Mouse (Mus musculus): ENCODE measurements at regions not wholly inside any gene's neighbourhood (a gene's known extent, or its start where the extent isn't known, plus 50 kb on each side); places are given as distances from the start of the nearest gene placed in this dataset.

DNA sequence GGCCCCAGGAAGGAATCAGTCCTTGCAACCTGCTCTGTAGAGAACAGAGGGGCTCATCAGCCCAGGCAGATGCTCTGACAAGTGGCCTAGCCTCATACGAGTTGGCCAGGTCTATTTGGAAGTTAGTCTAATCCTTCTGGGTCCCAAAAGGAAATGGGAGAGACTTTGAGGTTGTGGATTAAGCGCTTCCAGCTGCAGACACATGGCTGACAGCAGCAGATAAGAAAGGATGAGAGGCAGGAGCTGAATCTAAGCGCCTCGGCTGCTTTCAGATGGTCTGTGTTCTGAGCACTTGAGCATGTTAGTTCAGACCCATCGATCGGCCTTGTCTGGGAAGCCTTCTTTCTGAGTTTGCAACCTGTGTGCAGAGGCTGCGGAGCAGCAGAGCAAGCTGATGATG lies 438.0 kb upstream of the Gm6657 start:
- Histone ChIP-seq H3K9me3 (replicated peaks; ENCODE audit: control insufficient read depth, low read length, poor library complexity, severe bottlenecking) (no peaks in the 10 kb centered on the region), H3K4me2 (ENCODE audit: low read length) (no peak overlapping the region), H3K27me3 (ENCODE audit: control insufficient read depth, insufficient read depth, low read depth, low read length) (no peaks in the 10 kb centered on the region), H3K4me3 (ENCODE audit: low read depth, low read length) (no peak overlapping the region), H3K36me3 (ENCODE audit: control insufficient read depth, insufficient read depth, low read length) (no peaks in the 10 kb centered on the region), H3K4me1 (ENCODE audit: control insufficient read depth, insufficient read depth, low read length) (no peaks in the 10 kb centered on the region), H3K9ac (ENCODE audit: low read depth, low read length) (no peak overlapping the region), H3K27ac (ENCODE audit: low read length) (no peak overlapping the region)
- 57% methylated on average over 7 of the region's 7 CpGs for WGBS
- ATAC-seq, result peak; percentile 36; the same call in 1 of the 2 replicates

DNA sequence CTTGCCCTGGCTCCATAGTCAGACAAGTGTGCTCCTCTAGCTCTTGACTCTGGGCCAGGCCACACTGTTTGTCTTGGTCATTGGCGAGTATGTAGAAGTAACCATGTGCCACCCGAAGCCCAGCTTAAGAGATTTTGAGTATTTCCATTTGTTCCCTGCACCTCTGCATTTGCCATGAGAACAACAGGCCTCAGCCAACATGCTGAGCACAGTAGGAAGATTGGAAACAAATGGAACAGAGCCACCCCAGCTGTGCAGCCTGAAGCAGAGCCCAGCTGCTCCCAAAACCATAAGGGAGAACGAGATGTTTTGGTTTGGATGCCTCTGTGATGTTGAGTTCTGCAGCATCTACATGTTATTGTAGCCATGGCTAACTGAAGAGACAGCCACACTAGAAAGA lies 433.1 kb upstream of the Gm6657 start:
- no peak overlapping the region for H3K4me2 ChIP-seq (ENCODE audit: low read length)
- no peak for ATAC-seq
- 74% methylated on average over 3 of the region's 3 CpGs for WGBS
- no peak overlapping the region for H3K4me3 ChIP-seq (ENCODE audit: low read depth, low read length)
- H3K36me3 ChIP-seq (ENCODE audit: control insufficient read depth, insufficient read depth, low read length), result no peaks in the 10 kb centered on the region
- no peak overlapping the region for H3K9ac ChIP-seq (ENCODE audit: low read depth, low read length)
- no peaks in the 10 kb centered on the region for H3K9me3 ChIP-seq (replicated peaks; ENCODE audit: control insufficient read depth, low read length, poor library complexity, severe bottlenecking)
- no peak overlapping the region for H3K27ac ChIP-seq (ENCODE audit: low read length)
- H3K27me3 ChIP-seq (ENCODE audit: control insufficient read depth, insufficient read depth, low read depth, low read length), result no peaks in the 10 kb centered on the region
- peaks cover 6% of the 10 kb centered on the region; the same call in 1 of the 2 replicates for H3K4me1 ChIP-seq (ENCODE audit: control insufficient read depth, insufficient read depth, low read length)

DNA sequence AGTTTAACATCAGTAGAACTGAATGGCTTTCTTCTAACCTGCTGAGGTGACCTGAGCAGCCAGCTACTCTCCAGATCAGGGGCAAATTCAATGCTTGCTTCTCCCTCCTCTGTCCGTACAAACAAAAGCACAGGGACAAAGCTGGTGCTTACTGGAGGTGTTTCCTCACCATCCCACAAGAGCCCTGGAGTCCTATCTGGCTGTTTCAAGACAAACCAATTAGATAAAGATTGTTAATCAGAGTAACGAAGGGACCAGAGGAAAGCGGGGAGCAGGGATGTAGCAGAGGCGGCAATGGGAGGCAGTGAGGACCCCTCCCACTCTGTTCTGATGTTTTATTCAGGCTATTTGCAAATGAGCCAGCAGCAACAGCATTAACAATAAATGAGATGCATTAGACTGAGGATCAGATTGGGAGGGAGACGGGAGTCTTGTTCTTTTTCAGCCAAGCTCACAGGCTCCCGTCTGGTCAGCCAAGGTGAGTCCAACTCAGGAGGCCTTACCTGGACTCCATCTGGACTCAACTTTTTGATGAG lies 418.0 kb upstream of the Gm6657 start:
- Histone ChIP-seq H3K27ac (ENCODE audit: low read length) (no peak overlapping the region), H3K4me1 (ENCODE audit: control insufficient read depth, insufficient read depth, low read length) (peaks cover 19% of the 10 kb centered on the region), H3K9ac (ENCODE audit: low read depth, low read length) (no peak overlapping the region), H3K27me3 (ENCODE audit: control insufficient read depth, insufficient read depth, low read depth, low read length) (no peaks in the 10 kb centered on the region), H3K4me2 (ENCODE audit: low read length) (no peak overlapping the region), H3K36me3 (ENCODE audit: control insufficient read depth, insufficient read depth, low read length) (no peaks in the 10 kb centered on the region), H3K4me3 (ENCODE audit: low read depth, low read length) (no peak overlapping the region), H3K9me3 (replicated peaks; ENCODE audit: control insufficient read depth, low read length, poor library complexity, severe bottlenecking) (no peaks in the 10 kb centered on the region)
- ATAC-seq, result 0 out of 2 replicates have a peak, but pooled peaks have one; percentile 48
- WGBS, result 49% methylated on average over 6 of the region's 6 CpGs

DNA sequence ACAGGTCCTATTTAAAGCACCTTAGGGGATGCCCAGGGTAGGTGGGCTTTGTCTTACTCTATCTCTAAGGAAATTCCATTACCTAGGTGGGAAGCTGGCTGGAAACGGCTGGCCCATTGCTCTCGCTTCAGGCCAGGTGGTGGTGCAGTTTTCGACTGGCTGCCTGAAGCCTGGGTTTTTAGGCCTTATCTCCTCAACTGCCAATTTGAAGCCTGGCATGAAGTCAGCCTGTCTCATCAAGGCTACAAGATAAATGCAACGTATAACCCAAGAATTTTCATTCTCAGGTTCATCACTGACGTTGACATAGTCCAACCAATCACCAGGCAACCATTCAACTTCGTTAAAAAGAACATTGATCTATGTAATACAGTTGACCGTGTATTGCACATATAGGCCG lies 417.3 kb upstream of the Gm6657 start:
- no peak overlapping the region for H3K27ac ChIP-seq (ENCODE audit: low read length)
- H3K27me3 ChIP-seq (ENCODE audit: control insufficient read depth, insufficient read depth, low read depth, low read length), result no peaks in the 10 kb centered on the region
- no peak for ATAC-seq
- WGBS, result 84% methylated on average over 8 of the region's 8 CpGs
- H3K9me3 ChIP-seq (replicated peaks; ENCODE audit: control insufficient read depth, low read length, poor library complexity, severe bottlenecking), result no peaks in the 10 kb centered on the region
- no peaks in the 10 kb centered on the region for H3K36me3 ChIP-seq (ENCODE audit: control insufficient read depth, insufficient read depth, low read length)
- no peak overlapping the region for H3K4me3 ChIP-seq (ENCODE audit: low read depth, low read length)
- no peak overlapping the region for H3K4me2 ChIP-seq (ENCODE audit: low read length)
- H3K4me1 ChIP-seq (ENCODE audit: control insufficient read depth, insufficient read depth, low read length), result peaks cover 22% of the 10 kb centered on the region
- no peak overlapping the region for H3K9ac ChIP-seq (ENCODE audit: low read depth, low read length)

DNA sequence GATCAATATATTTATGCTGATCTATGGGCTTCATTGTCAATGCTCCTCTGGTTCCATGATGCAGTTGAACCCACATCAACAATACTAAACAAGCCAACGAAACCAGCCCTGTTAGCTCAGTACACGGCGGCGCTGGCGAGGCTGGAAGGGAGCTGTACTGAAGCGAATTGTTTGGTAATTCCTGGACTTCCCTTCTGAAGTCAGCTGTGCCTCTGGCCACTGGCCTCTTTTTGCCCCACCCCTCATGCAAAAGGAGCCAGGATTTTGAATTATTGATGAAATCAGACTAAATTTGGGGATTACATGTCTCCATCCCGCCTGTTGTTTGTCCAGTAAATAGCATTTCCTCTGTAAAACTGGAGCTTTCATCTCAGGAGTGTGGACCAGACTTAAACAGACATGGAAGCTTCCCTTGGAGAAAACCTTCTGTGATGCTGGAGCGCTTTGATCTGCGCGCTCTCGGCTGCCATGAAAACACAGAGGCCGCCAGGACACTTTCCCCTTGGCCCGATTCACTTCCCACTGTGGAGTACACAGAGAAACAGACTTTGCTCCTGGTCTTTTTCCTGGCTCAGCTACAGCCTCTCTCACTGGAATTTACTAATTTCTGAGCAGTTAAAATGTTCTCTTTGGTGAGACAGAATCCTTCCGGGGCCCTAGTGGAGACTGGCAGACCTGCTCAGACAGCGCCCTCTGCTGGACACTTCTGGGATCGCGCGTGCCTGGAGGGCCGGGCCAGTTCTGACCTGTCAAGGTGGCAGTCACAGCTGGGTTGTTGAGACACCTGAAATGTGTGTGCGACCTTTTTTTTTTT lies 412.9 kb upstream of the Gm6657 start:
- peaks cover 29% of the 10 kb centered on the region for H3K4me1 ChIP-seq (ENCODE audit: control insufficient read depth, insufficient read depth, low read length)
- H3K27ac ChIP-seq (ENCODE audit: low read length), result peak overlapping the region; percentile 73
- no peaks in the 10 kb centered on the region for H3K36me3 ChIP-seq (ENCODE audit: control insufficient read depth, insufficient read depth, low read length)
- 26% methylated on average over 20 of the region's 20 CpGs for WGBS
- ATAC-seq, result peak; percentile 67
- H3K4me2 ChIP-seq (ENCODE audit: low read length), result peak overlapping the region; percentile 37
- H3K9me3 ChIP-seq (replicated peaks; ENCODE audit: control insufficient read depth, low read length, poor library complexity, severe bottlenecking), result no peaks in the 10 kb centered on the region
- H3K9ac ChIP-seq (ENCODE audit: low read depth, low read length), result no peak overlapping the region
- peak overlapping the region; percentile 9; the same call in 1 of the 2 replicates for H3K4me3 ChIP-seq (ENCODE audit: low read depth, low read length)
- H3K27me3 ChIP-seq (ENCODE audit: control insufficient read depth, insufficient read depth, low read depth, low read length), result no peaks in the 10 kb centered on the region

DNA sequence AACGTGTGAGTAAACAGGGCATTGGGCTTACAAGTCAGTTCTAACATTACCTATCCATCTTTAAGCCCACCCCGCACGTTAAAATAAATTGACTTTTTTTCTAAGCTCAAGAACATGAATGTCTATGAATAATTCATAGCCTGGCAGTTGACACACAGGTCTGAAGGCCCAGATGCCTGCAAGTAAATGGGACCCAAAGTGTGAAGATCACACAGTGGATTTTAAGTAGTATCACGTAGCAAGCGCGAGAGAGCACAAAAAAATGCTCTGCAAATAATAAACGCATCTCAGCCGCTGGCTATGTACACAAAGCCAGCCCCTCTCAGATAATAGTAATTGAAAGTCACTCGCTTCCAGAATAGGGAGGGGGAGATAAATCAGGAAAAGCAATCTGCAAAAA lies 410.1 kb upstream of the Gm6657 start:
- H3K27me3 ChIP-seq (ENCODE audit: control insufficient read depth, insufficient read depth, low read depth, low read length), result no peaks in the 10 kb centered on the region
- no peak overlapping the region for H3K27ac ChIP-seq (ENCODE audit: low read length)
- WGBS, result 29% methylated on average over 9 of the region's 9 CpGs
- H3K9me3 ChIP-seq (replicated peaks; ENCODE audit: control insufficient read depth, low read length, poor library complexity, severe bottlenecking), result no peaks in the 10 kb centered on the region
- peaks cover 16% of the 10 kb centered on the region for H3K4me1 ChIP-seq (ENCODE audit: control insufficient read depth, insufficient read depth, low read length)
- no peak overlapping the region for H3K4me3 ChIP-seq (ENCODE audit: low read depth, low read length)
- no peaks in the 10 kb centered on the region for H3K36me3 ChIP-seq (ENCODE audit: control insufficient read depth, insufficient read depth, low read length)
- H3K9ac ChIP-seq (ENCODE audit: low read depth, low read length), result no peak overlapping the region
- ATAC-seq, result no peak
- no peak overlapping the region for H3K4me2 ChIP-seq (ENCODE audit: low read length)

DNA sequence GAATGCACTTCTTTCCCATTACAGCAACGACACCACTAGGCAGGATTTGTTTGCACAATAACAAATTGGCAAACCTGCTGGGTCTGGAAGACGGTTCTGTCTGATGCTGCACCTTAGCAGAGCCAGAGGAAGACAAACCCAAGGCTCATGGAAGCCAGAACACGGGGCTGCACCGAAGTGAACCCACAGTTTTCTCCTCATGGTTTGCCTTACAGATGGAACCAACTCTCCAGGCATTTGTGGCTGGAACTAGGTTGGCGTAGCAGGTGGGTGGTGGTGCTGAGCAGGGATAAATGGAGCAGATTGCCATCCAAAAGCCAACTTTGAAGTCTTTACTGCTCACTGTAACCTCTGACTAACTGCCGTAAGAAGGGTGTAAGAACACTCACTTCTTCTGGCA lies 408.4 kb upstream of the Gm6657 start:
- 83% methylated on average over 6 of the region's 6 CpGs for WGBS
- Histone ChIP-seq H3K4me2 (ENCODE audit: low read length) (no peak overlapping the region), H3K9ac (ENCODE audit: low read depth, low read length) (no peak overlapping the region), H3K36me3 (ENCODE audit: control insufficient read depth, insufficient read depth, low read length) (no peaks in the 10 kb centered on the region), H3K9me3 (replicated peaks; ENCODE audit: control insufficient read depth, low read length, poor library complexity, severe bottlenecking) (no peaks in the 10 kb centered on the region), H3K27ac (ENCODE audit: low read length) (no peak overlapping the region), H3K27me3 (ENCODE audit: control insufficient read depth, insufficient read depth, low read depth, low read length) (no peaks in the 10 kb centered on the region), H3K4me3 (ENCODE audit: low read depth, low read length) (no peak overlapping the region), H3K4me1 (ENCODE audit: control insufficient read depth, insufficient read depth, low read length) (peaks cover 24% of the 10 kb centered on the region)
- ATAC-seq, result no peak

DNA sequence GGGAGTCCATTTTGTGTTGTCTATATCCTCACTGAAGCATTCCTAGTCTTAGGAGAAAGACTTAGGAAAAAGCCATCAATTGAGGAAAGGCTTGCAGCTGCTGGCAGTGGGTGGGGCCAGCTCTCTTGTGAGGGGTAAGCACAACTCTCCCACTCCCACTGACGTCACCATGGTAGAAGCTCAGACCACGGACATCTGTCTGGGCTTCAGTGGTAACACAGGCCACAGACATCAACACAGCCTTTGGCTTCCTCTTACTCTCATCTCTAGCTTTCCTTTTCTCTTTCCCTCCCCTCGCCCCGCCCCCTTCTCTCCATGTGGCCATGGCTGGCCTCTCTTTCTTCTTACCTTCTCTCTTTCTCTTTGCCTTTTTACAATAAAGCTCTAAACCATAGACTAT lies 407.4 kb upstream of the Gm6657 start:
- WGBS, result 60% methylated on average over 4 of the region's 4 CpGs
- H3K4me1 ChIP-seq (ENCODE audit: control insufficient read depth, insufficient read depth, low read length), result peaks cover 17% of the 10 kb centered on the region
- H3K4me2 ChIP-seq (ENCODE audit: low read length), result no peak overlapping the region
- no peaks in the 10 kb centered on the region for H3K36me3 ChIP-seq (ENCODE audit: control insufficient read depth, insufficient read depth, low read length)
- H3K4me3 ChIP-seq (ENCODE audit: low read depth, low read length), result no peak overlapping the region
- no peaks in the 10 kb centered on the region for H3K27me3 ChIP-seq (ENCODE audit: control insufficient read depth, insufficient read depth, low read depth, low read length)
- no peak overlapping the region for H3K27ac ChIP-seq (ENCODE audit: low read length)
- H3K9ac ChIP-seq (ENCODE audit: low read depth, low read length), result no peak overlapping the region
- no peak for ATAC-seq
- H3K9me3 ChIP-seq (replicated peaks; ENCODE audit: control insufficient read depth, low read length, poor library complexity, severe bottlenecking), result no peaks in the 10 kb centered on the region

DNA sequence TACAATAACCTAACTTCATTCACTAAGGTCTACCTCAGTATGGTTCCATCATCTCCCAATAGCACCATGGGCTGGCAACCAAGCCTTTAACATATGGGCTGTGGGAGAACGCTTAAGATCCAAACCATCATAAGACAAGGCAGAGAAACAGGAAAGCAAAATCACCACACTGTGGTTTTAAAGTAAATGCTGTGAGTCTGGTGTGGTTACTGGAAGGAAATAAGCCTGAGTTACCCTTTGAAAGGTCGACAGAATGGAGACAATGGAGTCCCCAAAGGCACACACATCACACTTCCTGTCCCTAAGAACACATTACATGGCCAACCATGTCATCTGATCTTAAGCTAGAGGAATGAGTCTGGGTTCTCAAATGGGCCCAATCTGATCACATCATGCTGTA lies 405.8 kb upstream of the Gm6657 start:
- 81% methylated on average over 2 of the region's 2 CpGs for WGBS
- Histone ChIP-seq H3K4me1 (ENCODE audit: control insufficient read depth, insufficient read depth, low read length) (peaks cover 15% of the 10 kb centered on the region), H3K9me3 (replicated peaks; ENCODE audit: control insufficient read depth, low read length, poor library complexity, severe bottlenecking) (no peaks in the 10 kb centered on the region), H3K9ac (ENCODE audit: low read depth, low read length) (no peak overlapping the region), H3K4me2 (ENCODE audit: low read length) (no peak overlapping the region), H3K27ac (ENCODE audit: low read length) (no peak overlapping the region), H3K27me3 (ENCODE audit: control insufficient read depth, insufficient read depth, low read depth, low read length) (no peaks in the 10 kb centered on the region), H3K36me3 (ENCODE audit: control insufficient read depth, insufficient read depth, low read length) (no peaks in the 10 kb centered on the region), H3K4me3 (ENCODE audit: low read depth, low read length) (no peak overlapping the region)
- no peak for ATAC-seq

Measured in midbrain, embryonic 16.5 days (tissue).